Mouse (Mus musculus): ENCODE results near the gene Creb3l1. TPM values are rescaled to one million over a fixed set of nuclear protein-coding genes. Genes with fewer than 3 reads are reported as not detected.

The Creb3l1 gene
- polyA plus RNA-seq, 2 experiments: 28.5 to 37.5 TPM

DNA sequence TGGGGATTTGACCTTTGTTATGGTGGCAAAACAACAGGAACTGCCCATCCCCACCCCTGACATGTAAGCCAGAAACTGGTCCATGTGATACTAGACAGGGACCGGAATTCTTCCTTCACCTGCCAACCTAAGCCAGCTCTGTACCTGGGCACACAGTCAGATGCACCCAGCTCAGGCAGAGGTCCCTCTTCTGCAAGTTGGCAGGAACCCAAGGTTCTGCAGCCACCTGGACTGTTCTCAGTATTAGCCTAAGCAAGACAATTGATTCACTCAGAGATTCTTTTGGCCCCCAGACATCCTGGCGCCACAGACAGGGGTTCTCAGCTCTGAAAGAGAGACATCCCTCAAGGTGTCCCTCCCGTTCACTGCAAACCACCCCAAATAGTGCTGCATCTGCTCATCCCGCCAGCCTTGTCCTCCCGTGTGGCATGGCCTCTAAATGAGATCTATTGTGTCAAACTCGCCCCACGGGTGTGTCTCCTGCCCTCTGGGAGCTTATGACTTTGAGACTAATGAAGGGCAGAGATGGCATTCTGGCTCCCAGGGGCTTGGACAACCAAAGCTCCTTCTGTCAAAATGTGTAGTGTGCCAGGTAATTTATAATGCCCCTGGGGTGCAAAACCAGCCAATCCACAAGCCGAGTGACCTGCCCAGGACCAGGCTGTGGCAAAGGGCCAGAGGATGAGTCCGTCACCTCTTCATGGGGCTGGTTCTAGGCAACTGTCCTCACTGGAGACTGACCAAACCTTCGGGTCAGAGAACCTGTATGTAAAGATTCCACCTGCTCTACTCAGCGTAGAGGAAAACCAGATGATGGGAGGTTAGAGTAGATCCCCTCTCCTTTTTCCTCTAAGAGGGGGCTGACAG is 64.5 kb downstream of the Creb3l1 start:
- no peak for ATAC-seq (ENCODE audit: low FRiP score, low read depth)
- Histone ChIP-seq H3K4me3 (replicated peaks; ENCODE audit: low read length) (no peak overlapping the region), H3K4me2 (replicated peaks; ENCODE audit: low read depth, low read length, severe bottlenecking) (no peak overlapping the region), H3K9me3 (ENCODE audit: control insufficient read depth, low read length) (no peaks in the 10 kb centered on the region), H3K9ac (ENCODE audit: low read depth, low read length, severe bottlenecking) (no peak overlapping the region), H3K4me1 (ENCODE audit: control insufficient read depth, insufficient read depth, low read length) (peaks cover 20% of the 10 kb centered on the region), H3K27me3 (ENCODE audit: control insufficient read depth, insufficient read depth, low read length) (no peaks in the 10 kb centered on the region), H3K36me3 (ENCODE audit: control insufficient read depth, insufficient read depth, low read length) (0 out of 2 replicates have a peak, but pooled peaks cover 6% of the 10 kb centered on the region), H3K27ac (replicated peaks; ENCODE audit: low read depth, low read length) (no peak overlapping the region)
- WGBS: 79% methylated on average over 11 of the region's 11 CpGs
- no peak for DNase-seq (ENCODE audit: low spot score)
- TF ChIP-seq POLR2A (IDR thresholded peaks at IDR 0.05; ENCODE audit: borderline replicate concordance, extremely low read depth, insufficient read depth, insufficient read length): no peak

DNA sequence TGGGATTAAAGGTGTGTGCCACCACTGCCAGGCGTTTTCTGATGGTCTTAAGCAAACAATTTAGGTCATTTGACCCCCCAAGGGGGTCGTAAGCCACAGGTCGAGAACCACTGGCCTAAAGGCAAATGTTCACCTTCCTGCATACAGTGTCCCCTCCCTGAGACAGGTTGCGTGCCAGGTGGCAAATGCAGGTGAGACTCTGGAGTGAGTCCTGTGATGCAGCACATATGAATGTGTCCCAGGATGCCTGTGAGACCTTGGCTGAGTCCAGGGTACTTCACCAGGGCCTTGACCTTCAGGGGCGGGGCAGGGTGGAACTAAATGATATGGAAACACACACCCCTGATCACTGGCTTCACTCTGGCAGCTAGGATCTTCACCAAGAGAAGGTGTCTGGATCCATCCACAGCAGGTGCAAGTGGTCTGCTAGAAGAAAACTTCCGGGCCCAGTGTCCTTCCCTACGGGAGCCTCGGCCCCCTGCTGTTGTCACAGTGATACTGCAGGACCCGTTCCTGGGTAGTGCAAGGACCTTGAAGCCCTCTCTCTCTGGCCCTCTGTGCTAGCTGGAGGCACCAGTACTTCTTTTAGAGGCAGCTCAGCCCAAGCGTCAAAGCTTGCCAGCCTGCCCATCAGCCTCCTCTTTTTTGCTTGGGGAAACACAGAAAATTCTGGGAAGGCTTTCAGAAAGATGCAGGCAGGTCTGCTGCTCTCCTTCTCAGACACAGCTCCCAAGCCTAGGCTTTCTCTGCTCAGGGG is 65.4 kb downstream of the Creb3l1 start:
- H3K9me3 ChIP-seq (ENCODE audit: control insufficient read depth, low read length): no peaks in the 10 kb centered on the region
- ATAC-seq (ENCODE audit: low FRiP score, low read depth): no peak
- WGBS: 44% methylated on average over 10 of the region's 10 CpGs
- H3K9ac ChIP-seq (ENCODE audit: low read depth, low read length, severe bottlenecking): no peak overlapping the region
- peaks cover 20% of the 10 kb centered on the region for H3K4me1 ChIP-seq (ENCODE audit: control insufficient read depth, insufficient read depth, low read length)
- H3K4me2 ChIP-seq (replicated peaks; ENCODE audit: low read depth, low read length, severe bottlenecking): no peak overlapping the region
- H3K36me3 ChIP-seq (ENCODE audit: control insufficient read depth, insufficient read depth, low read length): 0 out of 2 replicates have a peak, but pooled peaks cover 6% of the 10 kb centered on the region
- no peaks in the 10 kb centered on the region for H3K27me3 ChIP-seq (ENCODE audit: control insufficient read depth, insufficient read depth, low read length)
- no peak overlapping the region for H3K27ac ChIP-seq (replicated peaks; ENCODE audit: low read depth, low read length)
- no peak overlapping the region for H3K4me3 ChIP-seq (replicated peaks; ENCODE audit: low read length)
- peak; percentile 66 for DNase-seq (ENCODE audit: low spot score)
- TF ChIP-seq POLR2A (IDR thresholded peaks at IDR 0.05; ENCODE audit: borderline replicate concordance, extremely low read depth, insufficient read depth, insufficient read length): no peak

DNA sequence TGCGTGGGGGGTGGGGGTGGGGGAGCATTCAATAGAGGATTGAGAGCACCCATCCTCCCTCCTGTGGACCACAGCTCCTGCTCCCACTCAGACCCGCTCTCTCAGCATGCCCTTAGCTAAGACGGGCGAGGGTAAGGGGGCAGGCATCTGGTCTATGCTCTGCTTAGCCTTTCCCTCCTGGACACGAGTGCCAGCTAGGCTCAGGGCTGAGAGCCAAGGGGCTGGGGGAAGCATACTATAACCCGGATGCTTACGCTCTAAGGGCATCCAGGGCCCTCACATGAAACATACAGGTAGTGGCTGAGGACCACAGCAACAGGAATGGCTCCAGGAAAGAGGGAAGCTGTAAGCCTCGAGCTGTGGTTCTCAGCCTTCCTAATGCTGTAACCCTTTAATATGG is 66.3 kb downstream of the Creb3l1 start:
- Histone ChIP-seq H3K4me3 (replicated peaks; ENCODE audit: low read length) (no peak overlapping the region), H3K4me2 (replicated peaks; ENCODE audit: low read depth, low read length, severe bottlenecking) (no peak overlapping the region), H3K36me3 (ENCODE audit: control insufficient read depth, insufficient read depth, low read length) (0 out of 2 replicates have a peak, but pooled peaks cover 6% of the 10 kb centered on the region), H3K27ac (replicated peaks; ENCODE audit: low read depth, low read length) (no peak overlapping the region), H3K4me1 (ENCODE audit: control insufficient read depth, insufficient read depth, low read length) (peaks cover 20% of the 10 kb centered on the region), H3K9ac (ENCODE audit: low read depth, low read length, severe bottlenecking) (no peak overlapping the region), H3K27me3 (ENCODE audit: control insufficient read depth, insufficient read depth, low read length) (no peaks in the 10 kb centered on the region), H3K9me3 (ENCODE audit: control insufficient read depth, low read length) (no peaks in the 10 kb centered on the region)
- no peak for DNase-seq (ENCODE audit: low spot score)
- no peak for ATAC-seq (ENCODE audit: low FRiP score, low read depth)
- 78% methylated on average over 8 of the region's 8 CpGs for WGBS
- no peak for TF ChIP-seq POLR2A (IDR thresholded peaks at IDR 0.05; ENCODE audit: borderline replicate concordance, extremely low read depth, insufficient read depth, insufficient read length)

DNA sequence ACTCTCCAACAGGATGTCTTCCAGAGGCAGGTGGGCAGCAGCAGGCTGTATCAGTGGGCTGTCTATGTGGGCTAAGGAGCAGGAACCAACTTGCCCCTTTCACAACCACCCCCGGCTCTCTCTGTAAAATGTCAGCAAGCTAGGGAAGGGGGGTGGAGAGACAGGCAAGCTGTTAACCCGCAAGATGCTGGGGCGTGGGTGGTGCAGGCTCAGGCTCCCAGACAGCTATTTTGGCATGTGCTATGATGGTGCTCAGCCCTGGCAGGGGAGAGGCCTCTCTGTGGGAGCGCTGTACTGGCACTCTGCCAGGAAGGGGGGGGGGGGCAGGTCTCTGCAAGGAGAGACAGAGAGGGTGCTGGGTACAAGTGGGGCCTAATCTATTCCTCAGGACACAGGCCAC is 67.2 kb downstream of the Creb3l1 start:
- H3K4me3 ChIP-seq (replicated peaks; ENCODE audit: low read length): no peak overlapping the region
- H3K27ac ChIP-seq (replicated peaks; ENCODE audit: low read depth, low read length): no peak overlapping the region
- H3K36me3 ChIP-seq (ENCODE audit: control insufficient read depth, insufficient read depth, low read length): 0 out of 2 replicates have a peak, but pooled peaks cover 6% of the 10 kb centered on the region
- TF ChIP-seq POLR2A (IDR thresholded peaks at IDR 0.05; ENCODE audit: borderline replicate concordance, extremely low read depth, insufficient read depth, insufficient read length): no peak
- no peak overlapping the region for H3K4me2 ChIP-seq (replicated peaks; ENCODE audit: low read depth, low read length, severe bottlenecking)
- ATAC-seq (ENCODE audit: low FRiP score, low read depth) (peak; percentile 66; the same call in 1 of the 2 replicates), DNase-seq (ENCODE audit: low spot score) (no peak)
- peaks cover 13% of the 10 kb centered on the region for H3K4me1 ChIP-seq (ENCODE audit: control insufficient read depth, insufficient read depth, low read length)
- 0 out of 2 replicates have a peak overlapping the region, but pooled peaks have one; percentile 9 for H3K9ac ChIP-seq (ENCODE audit: low read depth, low read length, severe bottlenecking)
- no peaks in the 10 kb centered on the region for H3K27me3 ChIP-seq (ENCODE audit: control insufficient read depth, insufficient read depth, low read length)
- H3K9me3 ChIP-seq (ENCODE audit: control insufficient read depth, low read length): no peaks in the 10 kb centered on the region
- 20% methylated on average over 4 of the region's 4 CpGs for WGBS

DNA sequence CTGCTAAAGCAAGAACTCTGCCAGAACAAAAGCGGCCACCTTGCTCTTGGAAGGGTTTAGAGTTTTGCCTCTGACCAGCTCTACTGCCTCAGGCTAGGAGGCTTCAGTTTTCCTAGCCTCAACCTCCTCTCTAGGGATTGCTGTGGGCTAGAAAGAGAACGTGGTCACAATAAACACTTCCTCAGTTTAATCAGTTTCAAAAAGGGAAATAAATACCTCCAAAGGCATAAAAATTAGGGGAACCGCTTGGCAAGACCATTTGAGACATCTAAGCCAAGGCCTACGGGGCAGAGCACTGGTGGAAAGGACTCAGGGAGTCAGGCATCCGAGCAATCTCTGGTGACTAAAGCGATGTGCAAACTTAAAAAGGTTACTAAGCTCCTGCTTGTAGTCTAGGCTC is 68.4 kb downstream of the Creb3l1 start:
- Histone ChIP-seq H3K4me1 (ENCODE audit: control insufficient read depth, insufficient read depth, low read length) (peaks cover 7% of the 10 kb centered on the region), H3K9me3 (ENCODE audit: control insufficient read depth, low read length) (no peaks in the 10 kb centered on the region), H3K27me3 (ENCODE audit: control insufficient read depth, insufficient read depth, low read length) (no peaks in the 10 kb centered on the region), H3K4me2 (replicated peaks; ENCODE audit: low read depth, low read length, severe bottlenecking) (no peak overlapping the region), H3K4me3 (replicated peaks; ENCODE audit: low read length) (no peak overlapping the region), H3K9ac (ENCODE audit: low read depth, low read length, severe bottlenecking) (no peak overlapping the region), H3K36me3 (ENCODE audit: control insufficient read depth, insufficient read depth, low read length) (0 out of 2 replicates have a peak, but pooled peaks cover 6% of the 10 kb centered on the region), H3K27ac (replicated peaks; ENCODE audit: low read depth, low read length) (no peak overlapping the region)
- DNase-seq (ENCODE audit: low spot score): no peak
- no peak for TF ChIP-seq POLR2A (IDR thresholded peaks at IDR 0.05; ENCODE audit: borderline replicate concordance, extremely low read depth, insufficient read depth, insufficient read length)
- WGBS: 74% methylated on average over 6 of the region's 6 CpGs
- ATAC-seq (ENCODE audit: low FRiP score, low read depth): no peak

Measured in limb, embryonic 14.5 days (tissue).